Mouse (Mus musculus) limb, embryonic 15.5 days (tissue): Measurements from ENCODE around the gene Stk4. TPM values are rescaled to one million over a fixed set of nuclear protein-coding genes. Genes with fewer than 3 reads are reported as not detected.

Experiments
- polyA plus RNA-seq: library from polyadenylated mRNA; unstranded; fragments of >200 nt; fragmentation: Nextera tagmentation; extraction: Ambion mirVana; gene quantifications from 2 replicates; pipeline ENCODE4 v1.2.1, GENCODE M21; 2015

Gene Stk4
- polyA plus RNA-seq, 1 experiment from 2014 or later, result 19.6 TPM

Other genes with a start within 250 kb of the Stk4 start
- gene Ccn5, start 249.5 kb upstream of the Stk4 start, polyA plus RNA-seq, result 1.1 TPM in 2 replicates
- gene Kcnk15, start 216.7 kb upstream of the Stk4 start, polyA plus RNA-seq, result not detected in 2 replicates
- 0.13 and 0.20 TPM in 2 replicates for gene Rims4, start 151.6 kb upstream of the Stk4 start, polyA plus RNA-seq
- 293 and 298 TPM in 2 replicates for gene Ywhab, start 75.4 kb upstream of the Stk4 start, polyA plus RNA-seq
- gene Pabpc1l, start 44.9 kb upstream of the Stk4 start, polyA plus RNA-seq, result 1.5 and 2.8 TPM in 2 replicates
- gene Tomm34, start 847 bp downstream of the Stk4 start, polyA plus RNA-seq, result 49.1 and 53.7 TPM in 2 replicates
- gene Kcns1, start 100.8 kb downstream of the Stk4 start, polyA plus RNA-seq, result 2.0 and 3.6 TPM in 2 replicates
- 9.1 and 10.3 TPM in 2 replicates for gene Wfdc5, start 112.4 kb downstream of the Stk4 start, polyA plus RNA-seq
- gene Wfdc12, start 120.3 kb downstream of the Stk4 start, polyA plus RNA-seq, result 0.40 TPM in 1 of 2 replicates, not detected in the other
- gene Wfdc15a, start 129.8 kb downstream of the Stk4 start, polyA plus RNA-seq, result not detected in 2 replicates
- gene Wfdc15b, start 151.3 kb downstream of the Stk4 start, polyA plus RNA-seq, result not detected in 2 replicates
- gene Svs2, start 168.1 kb downstream of the Stk4 start, polyA plus RNA-seq, result not detected in 2 replicates
- gene Svs3b, start 186.3 kb downstream of the Stk4 start, polyA plus RNA-seq, result not detected in 2 replicates
- not detected in 2 replicates for gene Svs4, start 208.1 kb downstream of the Stk4 start, polyA plus RNA-seq
- not detected in 2 replicates for gene Svs3a, start 218.9 kb downstream of the Stk4 start, polyA plus RNA-seq
- gene Svs6, start 246.4 kb downstream of the Stk4 start, polyA plus RNA-seq, result not detected in 2 replicates